Mouse (Mus musculus): ENCODE data around the gene Rhbg. TPM values are rescaled to one million over a fixed set of nuclear protein-coding genes. Genes with fewer than 3 reads are reported as not detected.
A peak's percentile ranks its signal among the peaks of the same experiment; 100 is the strongest.
"Not testable (repeated sequence)": the region's sequence is repeated elsewhere in the genome, so short reads cannot be mapped to it uniquely, and the experiment has no call there.

The Rhbg gene
- polyA plus RNA-seq, 1 experiment from 2014 or later, result 0.48 TPM

GRCm38 (mm10) chr3:88268991-88269390, 14.5 kb upstream of the Rhbg start:
- no peak overlapping the region for H3K4me3 ChIP-seq (replicated peaks; ENCODE audit: low read length)
- no peaks in the 10 kb centered on the region for H3K36me3 ChIP-seq (replicated peaks; ENCODE audit: control insufficient read depth, insufficient read depth)
- no peak overlapping the region for H3K9ac ChIP-seq
- DNase-seq (ENCODE audit: low spot score) (no peak), ATAC-seq (ENCODE audit: low FRiP score) (no peak)
- no peaks in the 10 kb centered on the region for H3K9me3 ChIP-seq (ENCODE audit: control insufficient read depth, low read length)
- no peak overlapping the region for H3K4me2 ChIP-seq (replicated peaks)
- H3K4me1 ChIP-seq (replicated peaks; ENCODE audit: control insufficient read depth, insufficient read depth, low read length), result no peaks in the 10 kb centered on the region
- H3K27me3 ChIP-seq (ENCODE audit: control insufficient read depth, insufficient read depth, low read length), result no peaks in the 10 kb centered on the region
- 79% methylated on average over 5 of the region's 5 CpGs for WGBS
- no peak overlapping the region for H3K27ac ChIP-seq

GRCm38 (mm10) chr3:88268014-88268413, 13.5 kb upstream of the Rhbg start:
- not testable (repeated sequence) for DNase-seq (ENCODE audit: low spot score); ATAC-seq (ENCODE audit: low FRiP score); H3K4me2 ChIP-seq (replicated peaks); H3K4me3 ChIP-seq (replicated peaks; ENCODE audit: low read length); H3K27me3 ChIP-seq (ENCODE audit: control insufficient read depth, insufficient read depth, low read length); H3K27ac ChIP-seq; H3K9ac ChIP-seq; H3K9me3 ChIP-seq (ENCODE audit: control insufficient read depth, low read length); H3K36me3 ChIP-seq (replicated peaks; ENCODE audit: control insufficient read depth, insufficient read depth); H3K4me1 ChIP-seq (replicated peaks; ENCODE audit: control insufficient read depth, insufficient read depth, low read length)
- 87% methylated on average over 6 of the region's 6 CpGs for WGBS

- 82% methylated on average over 3 of the region's 3 CpGs for WGBS
- no peak overlapping the region for H3K4me2 ChIP-seq (replicated peaks)
- no peak for DNase-seq (ENCODE audit: low spot score)
- no peaks in the 10 kb centered on the region for H3K9me3 ChIP-seq (ENCODE audit: control insufficient read depth, low read length)
- ATAC-seq (ENCODE audit: low FRiP score), result no peak
- H3K27me3 ChIP-seq (ENCODE audit: control insufficient read depth, insufficient read depth, low read length), result no peaks in the 10 kb centered on the region
- H3K27ac ChIP-seq, result no peak overlapping the region
- H3K4me1 ChIP-seq (replicated peaks; ENCODE audit: control insufficient read depth, insufficient read depth, low read length), result no peaks in the 10 kb centered on the region
- H3K36me3 ChIP-seq (replicated peaks; ENCODE audit: control insufficient read depth, insufficient read depth), result no peaks in the 10 kb centered on the region
- no peak overlapping the region for H3K4me3 ChIP-seq (replicated peaks; ENCODE audit: low read length)
- no peak overlapping the region for H3K9ac ChIP-seq
Observed at GRCm38 (mm10) chr3:88262346-88262745, 7.8 kb upstream of the Rhbg start.

GRCm38 (mm10) chr3:88256382-88256781, 1.9 kb upstream of the Rhbg start:
- Histone ChIP-seq H3K27me3 (ENCODE audit: control insufficient read depth, insufficient read depth, low read length) (peaks cover 30% of the 10 kb centered on the region), H3K27ac (no peak overlapping the region), H3K36me3 (replicated peaks; ENCODE audit: control insufficient read depth, insufficient read depth) (no peaks in the 10 kb centered on the region), H3K4me3 (replicated peaks; ENCODE audit: low read length) (no peak overlapping the region), H3K4me1 (replicated peaks; ENCODE audit: control insufficient read depth, insufficient read depth, low read length) (0 out of 2 replicates have a peak, but pooled peaks cover 4% of the 10 kb centered on the region), H3K9me3 (ENCODE audit: control insufficient read depth, low read length) (no peaks in the 10 kb centered on the region), H3K9ac (no peak overlapping the region), H3K4me2 (replicated peaks) (no peak overlapping the region)
- WGBS, result 73% methylated on average over 7 of the region's 7 CpGs
- ATAC-seq (ENCODE audit: low FRiP score), result no peak
- no peak for DNase-seq (ENCODE audit: low spot score)

- Histone ChIP-seq H3K4me2 (replicated peaks) (no peak overlapping the region), H3K9me3 (ENCODE audit: control insufficient read depth, low read length) (no peaks in the 10 kb centered on the region), H3K36me3 (replicated peaks; ENCODE audit: control insufficient read depth, insufficient read depth) (no peaks in the 10 kb centered on the region), H3K4me1 (replicated peaks; ENCODE audit: control insufficient read depth, insufficient read depth, low read length) (0 out of 2 replicates have a peak, but pooled peaks cover 4% of the 10 kb centered on the region), H3K4me3 (replicated peaks; ENCODE audit: low read length) (no peak overlapping the region), H3K27me3 (ENCODE audit: control insufficient read depth, insufficient read depth, low read length) (peaks cover 30% of the 10 kb centered on the region), H3K27ac (no peak overlapping the region), H3K9ac (no peak overlapping the region)
- DNase-seq (ENCODE audit: low spot score), result no peak
- 78% methylated on average over 6 of the region's 6 CpGs for WGBS
- no peak for ATAC-seq (ENCODE audit: low FRiP score)
Observed at GRCm38 (mm10) chr3:88255950-88256349, 1.4 kb upstream of the Rhbg start.

GRCm38 (mm10) chr3:88252739-88253138, 1.8 kb downstream of the Rhbg start:
- peaks cover 30% of the 10 kb centered on the region for H3K27me3 ChIP-seq (ENCODE audit: control insufficient read depth, insufficient read depth, low read length)
- H3K4me1 ChIP-seq (replicated peaks; ENCODE audit: control insufficient read depth, insufficient read depth, low read length), result 0 out of 2 replicates have a peak, but pooled peaks cover 4% of the 10 kb centered on the region
- 66% methylated on average over 6 of the region's 6 CpGs for WGBS
- H3K4me2 ChIP-seq (replicated peaks), result no peak overlapping the region
- no peak for DNase-seq (ENCODE audit: low spot score)
- no peak overlapping the region for H3K4me3 ChIP-seq (replicated peaks; ENCODE audit: low read length)
- H3K36me3 ChIP-seq (replicated peaks; ENCODE audit: control insufficient read depth, insufficient read depth), result no peaks in the 10 kb centered on the region
- no peak for ATAC-seq (ENCODE audit: low FRiP score)
- H3K27ac ChIP-seq, result no peak overlapping the region
- H3K9me3 ChIP-seq (ENCODE audit: control insufficient read depth, low read length), result no peaks in the 10 kb centered on the region
- no peak overlapping the region for H3K9ac ChIP-seq

GRCm38 (mm10) chr3:88248406-88248805, 6.1 kb downstream of the Rhbg start:
- no peaks in the 10 kb centered on the region for H3K36me3 ChIP-seq (replicated peaks; ENCODE audit: control insufficient read depth, insufficient read depth)
- no peaks in the 10 kb centered on the region for H3K4me1 ChIP-seq (replicated peaks; ENCODE audit: control insufficient read depth, insufficient read depth, low read length)
- H3K9me3 ChIP-seq (ENCODE audit: control insufficient read depth, low read length), result no peaks in the 10 kb centered on the region
- no peak overlapping the region for H3K4me2 ChIP-seq (replicated peaks)
- peaks cover 3% of the 10 kb centered on the region; the same call in 1 of the 2 replicates for H3K27me3 ChIP-seq (ENCODE audit: control insufficient read depth, insufficient read depth, low read length)
- H3K4me3 ChIP-seq (replicated peaks; ENCODE audit: low read length), result no peak overlapping the region
- ATAC-seq (ENCODE audit: low FRiP score) (no peak), DNase-seq (ENCODE audit: low spot score) (peak; percentile 5)
- H3K27ac ChIP-seq, result no peak overlapping the region
- H3K9ac ChIP-seq, result no peak overlapping the region
- WGBS, result 60% methylated on average over 11 of the region's 11 CpGs

- H3K36me3 ChIP-seq (replicated peaks; ENCODE audit: control insufficient read depth, insufficient read depth), result no peaks in the 10 kb centered on the region
- WGBS, result 75% methylated on average over 9 of the region's 9 CpGs
- no peak overlapping the region for H3K4me3 ChIP-seq (replicated peaks; ENCODE audit: low read length)
- peaks cover 1% of the 10 kb centered on the region; the same call in 1 of the 2 replicates for H3K4me1 ChIP-seq (replicated peaks; ENCODE audit: control insufficient read depth, insufficient read depth, low read length)
- H3K27ac ChIP-seq, result no peak overlapping the region
- no peak overlapping the region for H3K9ac ChIP-seq
- ATAC-seq (ENCODE audit: low FRiP score) (no peak), DNase-seq (ENCODE audit: low spot score) (no peak)
- no peaks in the 10 kb centered on the region for H3K9me3 ChIP-seq (ENCODE audit: control insufficient read depth, low read length)
- no peaks in the 10 kb centered on the region for H3K27me3 ChIP-seq (ENCODE audit: control insufficient read depth, insufficient read depth, low read length)
- no peak overlapping the region for H3K4me2 ChIP-seq (replicated peaks)
Observed at GRCm38 (mm10) chr3:88247666-88248065, 6.8 kb downstream of the Rhbg start.

- Histone ChIP-seq H3K27ac (no peak overlapping the region), H3K9ac (no peak overlapping the region), H3K4me1 (replicated peaks; ENCODE audit: control insufficient read depth, insufficient read depth, low read length) (peaks cover 17% of the 10 kb centered on the region; the same call in 1 of the 2 replicates), H3K9me3 (ENCODE audit: control insufficient read depth, low read length) (no peaks in the 10 kb centered on the region), H3K36me3 (replicated peaks; ENCODE audit: control insufficient read depth, insufficient read depth) (no peaks in the 10 kb centered on the region), H3K4me3 (replicated peaks; ENCODE audit: low read length) (no peak overlapping the region), H3K4me2 (replicated peaks) (no peak overlapping the region), H3K27me3 (ENCODE audit: control insufficient read depth, insufficient read depth, low read length) (peaks cover 10% of the 10 kb centered on the region; the same call in 1 of the 2 replicates)
- WGBS, result 17% methylated on average over 13 of the region's 13 CpGs
- ATAC-seq (ENCODE audit: low FRiP score), result no peak
- DNase-seq (ENCODE audit: low spot score), result peak; percentile 66
Observed at GRCm38 (mm10) chr3:88245811-88246210, 8.7 kb downstream of the Rhbg start.

- Histone ChIP-seq H3K4me1 (replicated peaks; ENCODE audit: control insufficient read depth, insufficient read depth, low read length) (peaks cover 25% of the 10 kb centered on the region; the same call in 1 of the 2 replicates), H3K36me3 (replicated peaks; ENCODE audit: control insufficient read depth, insufficient read depth) (no peaks in the 10 kb centered on the region), H3K4me3 (replicated peaks; ENCODE audit: low read length) (no peak overlapping the region), H3K9ac (no peak overlapping the region), H3K9me3 (ENCODE audit: control insufficient read depth, low read length) (no peaks in the 10 kb centered on the region), H3K27me3 (ENCODE audit: control insufficient read depth, insufficient read depth, low read length) (peaks cover 15% of the 10 kb centered on the region; the same call in 1 of the 2 replicates), H3K4me2 (replicated peaks) (no peak overlapping the region), H3K27ac (no peak overlapping the region)
- DNase-seq (ENCODE audit: low spot score) (peak; percentile 73), ATAC-seq (ENCODE audit: low FRiP score) (no peak)
- WGBS, result 0% methylated on average over 2 of the region's 2 CpGs
Observed at GRCm38 (mm10) chr3:88244071-88244470, 10.4 kb downstream of the Rhbg start.
